Mouse (Mus musculus) 3T3-L1 (cell line): ENCODE data around the gene Scaf4.
"Not testable (repeated sequence)": the region's sequence is repeated elsewhere in the genome, so short reads cannot be mapped to it uniquely, and the experiment has no call there.

ENCODE experiments used
- DNase-seq: peaks from one replicate; pipeline ENCODE4 v3.0.0-alpha.2; 2015; ENCODE audit warnings: low read depth, low spot score

The Scaf4 gene

GRCm38 (mm10) chr16:90291675-90292074, 7.4 kb upstream of the Scaf4 start:
- DNase-seq = no peak

- no peak for DNase-seq
These were observed 6.7 kb upstream of the Scaf4 start for GRCm38 (mm10) chr16:90290962-90291361.

GRCm38 (mm10) chr16:90284916-90285315, 613 bp upstream of the Scaf4 start:
- no peak for DNase-seq

DNA sequence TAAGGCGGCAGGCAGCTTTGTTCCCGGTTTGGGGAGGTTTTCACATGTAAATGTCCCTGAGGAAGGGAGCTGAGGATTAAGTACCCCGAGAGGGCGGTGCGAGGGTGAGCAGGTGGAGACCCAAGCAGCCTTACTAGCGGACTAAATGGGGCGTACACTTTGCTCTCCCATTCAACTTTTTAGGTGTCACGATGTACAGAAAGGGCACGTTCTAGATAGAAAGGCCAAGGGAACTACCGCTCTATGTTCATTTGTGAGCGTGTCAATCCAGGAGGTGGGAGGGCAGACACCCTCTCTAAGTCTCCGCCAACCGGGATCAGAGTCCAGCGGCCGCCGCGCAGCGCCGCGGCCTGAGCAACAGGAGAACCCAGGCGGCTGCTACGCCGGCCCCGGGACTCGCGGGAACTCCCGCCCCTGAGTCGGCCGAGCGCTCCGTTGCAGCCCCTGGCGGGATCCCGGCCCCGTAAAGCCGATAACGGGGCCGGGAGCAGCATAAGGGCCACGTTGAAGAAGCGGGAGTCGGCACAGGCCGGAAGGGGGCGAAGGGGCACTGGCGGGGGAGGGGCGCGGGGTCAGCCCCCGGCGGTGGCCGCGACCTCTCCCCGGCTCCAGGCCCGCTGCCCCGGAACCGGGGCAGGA, 918 bp downstream of the Scaf4 start:
- DNase-seq = peak; percentile 59

DNA sequence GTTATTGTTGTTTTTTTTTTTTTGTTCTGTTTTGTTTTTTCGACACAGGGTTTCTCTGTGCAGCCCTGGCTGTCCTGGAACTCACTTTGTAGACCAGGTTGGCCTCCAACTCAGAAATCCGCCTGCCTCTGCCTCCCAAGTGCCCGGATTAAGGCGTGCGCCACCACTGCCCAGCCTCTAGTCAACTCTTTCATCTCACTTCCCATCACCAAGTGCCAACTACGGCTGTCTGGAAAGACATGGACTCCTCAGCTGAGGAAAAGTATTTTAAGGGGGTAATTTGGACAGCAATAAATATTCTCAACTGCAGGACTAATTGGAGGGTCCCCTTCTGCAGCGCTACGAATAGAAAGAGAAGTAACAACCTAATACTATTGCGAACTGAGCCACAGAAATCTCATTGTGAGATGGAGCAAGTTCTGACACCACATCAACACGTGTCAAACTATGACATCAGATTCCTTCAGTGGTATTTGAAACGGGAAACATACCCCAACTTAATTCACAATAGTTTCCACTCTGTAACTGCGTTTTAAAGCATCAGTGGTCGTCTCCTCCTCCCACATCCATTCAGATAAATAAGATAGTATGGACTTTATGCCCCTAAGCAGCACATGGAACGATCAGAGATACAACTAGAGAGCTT, 1.6 kb downstream of the Scaf4 start:
- peak; percentile 39 for DNase-seq

DNA sequence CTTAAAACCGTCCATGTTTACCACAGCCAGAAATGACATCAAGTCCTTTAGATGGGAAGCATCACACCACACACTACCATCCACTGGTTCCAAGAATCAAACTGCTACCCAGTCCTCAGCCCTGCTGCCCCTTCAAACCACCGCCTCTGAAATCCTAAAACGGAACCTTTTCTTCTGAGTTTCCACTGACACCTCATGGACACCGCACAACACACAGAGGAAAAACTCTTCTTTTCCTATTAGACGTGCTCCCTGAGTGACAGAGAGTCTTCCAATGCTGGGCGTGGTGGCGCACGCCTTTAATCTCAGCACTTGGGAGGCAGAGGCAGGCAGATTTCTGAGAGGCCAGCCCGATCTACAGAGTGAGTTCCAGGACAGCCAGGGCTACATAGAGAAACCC, 2.9 kb downstream of the Scaf4 start:
- DNase-seq = no peak

DNA sequence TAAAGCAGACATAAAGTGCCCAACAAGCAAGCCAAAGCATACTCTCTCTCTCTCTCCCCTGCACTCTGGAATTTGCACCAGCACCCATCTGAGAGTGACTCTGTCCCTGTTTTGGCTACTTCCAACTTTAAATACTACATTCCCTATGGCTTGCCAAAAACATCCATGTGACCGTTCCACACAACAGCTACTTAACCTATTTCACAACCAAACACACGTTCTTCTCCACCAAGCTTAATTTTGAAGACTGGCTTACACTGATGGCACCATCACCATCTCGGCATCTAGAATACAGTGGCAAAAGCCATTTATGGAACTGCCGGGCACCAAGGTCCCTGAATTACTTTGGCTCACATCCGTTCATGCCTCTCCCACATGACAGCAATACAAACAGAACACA, 3.3 kb downstream of the Scaf4 start:
- DNase-seq = no peak

DNA sequence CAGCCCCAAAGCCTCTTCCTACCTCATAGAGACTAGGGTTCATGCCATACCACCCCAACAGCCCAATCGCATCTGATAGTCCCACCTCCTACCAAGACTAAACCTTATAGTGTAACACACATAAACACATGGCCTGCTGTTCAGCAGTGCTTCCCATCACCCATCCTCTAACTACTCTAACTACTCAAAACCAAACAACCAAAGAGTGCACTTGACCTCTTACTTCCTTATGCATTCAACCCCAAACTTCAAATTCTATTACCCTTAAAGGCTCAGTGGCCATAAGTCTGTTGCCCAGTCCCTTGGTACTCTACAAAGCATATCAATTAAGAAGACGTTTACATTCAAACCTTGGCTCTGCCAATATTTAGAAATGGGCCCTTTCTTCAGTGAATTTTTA, 3.8 kb downstream of the Scaf4 start:
- no peak for DNase-seq

DNA sequence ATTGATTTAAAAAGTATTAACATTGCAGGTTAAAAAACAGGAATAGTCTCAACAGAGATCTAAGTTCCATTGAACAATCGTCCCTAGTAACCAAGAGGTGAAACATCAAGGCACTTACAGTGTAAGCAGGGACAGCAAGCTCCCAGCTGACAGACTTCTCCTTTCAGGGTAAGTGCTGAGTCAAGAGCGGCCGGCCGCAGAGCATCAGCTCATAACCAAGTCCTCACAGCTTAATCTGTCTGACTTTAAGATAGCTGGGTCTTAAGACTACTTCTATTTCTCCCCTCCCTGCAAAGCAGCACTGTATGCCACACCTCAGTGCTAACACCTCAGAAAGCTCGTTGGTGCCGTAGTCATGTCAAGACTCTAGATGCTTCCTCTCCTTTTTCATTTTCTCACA, 5.2 kb downstream of the Scaf4 start:
- DNase-seq = no peak

DNA sequence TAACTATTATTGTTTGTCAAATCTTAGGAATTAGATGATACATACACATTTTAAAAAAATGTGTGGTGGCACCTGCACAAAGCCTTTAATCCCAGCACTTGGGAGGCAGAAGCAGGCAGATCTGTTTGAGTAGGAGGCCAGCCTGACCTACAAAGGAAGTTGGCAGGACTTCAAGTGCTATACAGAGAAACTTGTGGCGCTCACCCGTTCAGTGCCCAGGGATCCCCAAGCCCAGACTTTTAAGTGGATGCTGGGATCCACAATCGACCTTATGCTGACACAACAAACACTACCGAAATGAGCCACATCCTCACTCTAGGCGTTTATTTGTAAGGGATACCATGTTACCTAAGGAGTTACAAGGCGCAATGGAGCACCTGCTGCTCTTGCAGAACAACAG, 8.8 kb downstream of the Scaf4 start:
- no peak for DNase-seq

DNA sequence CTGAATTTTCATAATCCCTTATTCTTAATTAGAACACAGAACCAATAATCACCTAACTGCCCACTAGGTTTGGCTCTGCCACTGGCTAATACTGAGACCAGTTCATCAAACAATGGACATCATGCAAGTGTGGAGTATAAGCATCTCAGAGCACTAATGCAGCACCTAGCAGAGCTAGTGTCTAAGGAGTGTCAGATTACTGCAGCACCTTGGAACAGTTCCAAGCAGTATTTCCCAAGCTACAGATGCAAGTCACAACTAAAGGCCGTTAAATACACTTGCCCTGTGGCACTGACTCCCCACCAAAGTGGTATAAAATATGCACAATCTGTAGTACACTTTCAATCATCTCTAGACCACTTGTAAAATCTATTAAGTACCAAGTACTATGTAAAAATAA, 17.7 kb downstream of the Scaf4 start:
- DNase-seq = peak; percentile 80

DNA sequence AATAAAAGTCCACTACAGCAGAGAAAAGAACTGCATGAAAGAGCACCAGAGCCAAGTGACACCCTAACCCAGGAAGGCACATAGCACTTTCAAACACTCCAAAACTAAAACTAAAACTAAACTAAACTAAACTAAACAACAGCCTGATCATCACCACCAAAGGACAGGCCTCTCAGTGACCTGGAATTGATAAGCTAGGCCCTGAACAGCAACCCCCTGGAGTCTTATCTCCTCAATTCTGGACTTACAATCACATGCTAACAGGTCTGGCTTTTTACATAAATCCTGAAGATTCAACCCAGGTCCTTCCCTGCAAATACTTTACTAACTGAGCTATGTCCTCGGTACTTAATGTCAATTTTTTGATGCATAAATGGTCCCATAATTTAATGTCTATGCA, 19.2 kb downstream of the Scaf4 start:
- DNase-seq = no peak

DNA sequence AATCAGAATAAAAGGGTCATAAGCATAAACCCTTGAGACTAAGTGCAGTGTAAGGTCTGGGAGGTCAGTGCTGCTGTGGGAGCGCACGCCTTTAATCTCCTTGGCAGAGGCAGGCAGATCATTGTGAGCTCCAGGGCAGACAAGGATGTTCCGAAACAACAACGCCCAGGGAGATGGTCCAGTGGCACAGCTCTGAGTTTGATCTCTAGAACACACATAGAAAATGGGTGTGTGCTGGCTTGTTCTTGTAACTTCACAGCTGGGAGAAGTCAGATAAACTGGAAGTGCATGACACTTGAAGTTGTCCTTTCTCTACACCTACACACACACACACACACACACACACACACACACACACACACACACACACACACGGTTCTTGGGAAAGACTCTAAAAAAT, 20.3 kb downstream of the Scaf4 start:
- no peak for DNase-seq

DNA sequence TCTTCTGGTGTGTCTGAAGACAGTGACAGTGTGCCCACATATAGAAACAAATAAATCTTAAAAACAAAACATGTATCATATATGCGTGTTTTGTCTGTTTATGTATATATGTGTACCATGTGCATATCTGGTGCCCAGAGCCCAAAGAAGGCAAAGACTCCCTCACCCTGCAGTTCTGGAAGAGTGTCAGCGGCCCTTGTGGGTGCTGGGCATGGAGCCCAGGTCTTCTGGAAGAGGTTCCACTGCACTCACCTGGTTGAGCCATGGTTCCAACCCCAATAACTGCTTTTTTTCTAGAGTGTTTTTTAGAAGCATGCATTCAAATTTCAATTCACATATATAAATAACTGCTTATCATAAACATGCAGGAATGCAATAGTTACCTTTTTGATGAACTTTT, 22.5 kb downstream of the Scaf4 start:
- DNase-seq = no peak

GRCm38 (mm10) chr16:90260097-90260496, 24.2 kb downstream of the Scaf4 start:
- no peak for DNase-seq

GRCm38 (mm10) chr16:90259623-90260022, 24.7 kb downstream of the Scaf4 start:
- no peak for DNase-seq

DNA sequence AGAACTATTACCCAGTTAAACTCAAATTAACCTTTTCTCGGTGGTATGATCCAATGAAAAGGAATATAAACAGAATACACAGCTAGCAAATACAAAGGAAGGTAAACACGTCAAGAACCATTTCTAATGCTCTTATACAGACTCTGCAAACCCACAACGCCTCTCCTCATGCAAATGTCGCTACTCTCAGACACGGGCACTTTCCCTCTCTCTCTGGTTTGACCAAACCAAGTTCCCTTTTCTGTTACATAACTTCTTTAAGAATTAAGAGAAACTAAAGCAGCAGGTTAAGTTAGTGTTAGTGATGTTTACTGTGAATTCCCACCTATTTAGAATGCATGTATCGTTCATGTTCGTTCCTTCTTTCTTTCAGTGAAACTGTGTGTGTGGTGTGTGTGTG, 25.4 kb downstream of the Scaf4 start:
- no peak for DNase-seq

- DNase-seq = no peak
These were observed 31.8 kb downstream of the Scaf4 start for GRCm38 (mm10) chr16:90252521-90252920.

DNA sequence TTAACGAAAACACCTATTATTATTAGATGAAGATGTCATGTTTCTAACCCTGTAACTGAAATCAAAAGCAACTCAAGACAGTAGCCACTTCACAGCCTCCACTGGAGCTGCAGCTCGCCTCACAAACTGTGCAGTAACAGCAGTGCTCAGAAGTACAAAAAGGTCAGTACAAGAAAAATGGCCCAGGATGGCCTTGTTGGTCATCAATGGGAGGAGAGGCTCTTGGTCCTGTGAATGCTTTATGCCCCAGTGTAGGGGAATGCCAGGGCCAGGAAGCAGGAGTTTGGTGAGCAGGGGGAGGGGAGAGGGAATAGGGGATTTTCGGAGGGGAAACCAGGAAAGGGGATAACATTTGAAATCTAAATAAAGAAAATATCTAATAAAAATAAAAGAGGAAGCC, 33.0 kb downstream of the Scaf4 start:
- DNase-seq = not testable (repeated sequence)

DNA sequence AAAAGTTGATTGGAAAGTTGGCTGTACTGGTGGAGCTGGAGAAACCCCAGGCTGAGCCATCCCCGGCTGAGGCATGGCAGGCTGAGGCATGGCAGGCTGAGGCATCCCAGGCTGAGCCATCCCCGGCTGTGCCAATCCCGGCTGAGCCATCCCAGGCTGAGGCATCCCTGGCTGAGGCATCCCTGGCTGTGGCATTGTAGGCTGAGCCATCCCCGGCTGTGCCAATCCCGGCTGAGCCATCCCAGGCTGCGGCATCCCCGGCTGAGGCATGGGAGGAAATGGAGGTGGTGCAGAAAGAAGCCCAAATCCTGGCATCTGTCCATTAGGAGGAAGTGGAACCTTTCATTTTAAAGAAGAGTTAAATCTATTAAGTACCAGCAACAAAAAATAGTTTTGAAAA, 34.2 kb downstream of the Scaf4 start:
- no peak for DNase-seq

- no peak for DNase-seq
These were observed 41.6 kb downstream of the Scaf4 start for GRCm38 (mm10) chr16:90242426-90243304.

DNA sequence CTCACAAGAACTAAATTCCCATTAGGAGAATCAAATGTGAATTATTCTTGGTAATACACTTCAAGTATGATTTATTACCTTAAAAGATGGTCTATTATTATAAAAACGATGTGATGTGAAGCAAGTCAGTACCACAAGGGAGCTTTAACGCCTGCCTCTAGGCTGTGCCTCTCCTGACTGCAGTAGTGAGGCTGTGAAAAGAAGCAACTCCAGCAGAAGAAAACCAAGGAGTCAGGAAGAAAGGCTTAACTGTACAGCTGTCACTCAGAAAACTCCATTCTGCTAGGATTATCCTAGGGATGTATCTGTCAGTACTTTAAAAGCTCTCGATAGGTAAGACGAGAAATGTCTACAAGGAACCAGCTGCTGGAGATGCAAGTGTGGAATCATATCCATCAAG, 42.4 kb downstream of the Scaf4 start:
- DNase-seq = no peak
